ENCODE assay signal across 28 mouse cellular contexts in genomic region chr16:44662966-44663600, GRCm38 (mm10).
A peak's percentile ranks its signal among the peaks of the same experiment; 100 is the strongest.
DNase-seq lines count a peak whose midpoint lies in the region; ATAC-seq lines count a peak whose summit lies in the region.
"Had no signal": no experiment of that assay in that cellular context is flagged by ENCODE, and none has a peak within 500 bp of the region (broad histone marks: within the 10 kb centered on the region; RNA-seq: fewer than 3 reads in every experiment).

No protein-coding gene starts in this region.

- peaks cover 64% of the 10 kb centered on the region for H3K4me1 ChIP-seq in hindbrain, embryonic 10.5 days (replicated peaks)
- H3K4me1 ChIP-seq in hindbrain, embryonic 11.5 days (replicated peaks; ENCODE audit: control insufficient read depth, insufficient read depth, low read length), result peaks cover 4% of the 10 kb centered on the region; the same call in 1 of the 2 replicates
- H3K4me1 ChIP-seq in embryonic facial prominence, embryonic 12.5 days, result peaks cover 34% of the 10 kb centered on the region
- H3K4me1 ChIP-seq in forebrain, embryonic 15.5 days, result peaks cover 38% of the 10 kb centered on the region
- H3K4me1 ChIP-seq in limb, embryonic 15.5 days, result peaks cover 54% of the 10 kb centered on the region

- no peak overlapping the region for H3K4me2 ChIP-seq in hindbrain, embryonic 11.5 days (replicated peaks; ENCODE audit: low read depth, low read length)
- H3K4me2 ChIP-seq in embryonic facial prominence, embryonic 12.5 days (replicated peaks), result no peak overlapping the region
- H3K4me2 ChIP-seq in forebrain, embryonic 15.5 days (replicated peaks), result no peak overlapping the region; the same call in 1 of the 2 replicates
- no peak overlapping the region for H3K4me2 ChIP-seq in limb, embryonic 15.5 days
- H3K4me2 ChIP-seq: heart, embryonic 12.5 days; hindbrain, embryonic 12.5 days; liver, embryonic 11.5 days; neural tube, embryonic 13.5 days had no signal

- no peaks in the 10 kb centered on the region for H3K36me3 ChIP-seq in hindbrain, embryonic 10.5 days
- no peaks in the 10 kb centered on the region for H3K36me3 ChIP-seq in hindbrain, embryonic 11.5 days (ENCODE audit: control insufficient read depth, insufficient read depth, low read length)
- no peaks in the 10 kb centered on the region for H3K36me3 ChIP-seq in embryonic facial prominence, embryonic 12.5 days
- no peaks in the 10 kb centered on the region for H3K36me3 ChIP-seq in forebrain, embryonic 15.5 days
- H3K36me3 ChIP-seq in limb, embryonic 15.5 days, result no peaks in the 10 kb centered on the region
- H3K36me3 ChIP-seq: G1E; heart, embryonic 12.5 days; hindbrain, embryonic 12.5 days; neural tube, embryonic 13.5 days had no signal

- DNase-seq in hindbrain, embryonic 10.5 days (ENCODE audit: low spot score), result no peak
- DNase-seq in hindbrain, embryonic 11.5 days (ENCODE audit: low spot score), result no peak
- no peak for DNase-seq in MN1 (ENCODE audit: low spot score)
- no peak for DNase-seq in yolk sac, embryonic 10.5 days (ENCODE audit: low spot score)
- DNase-seq: adrenal gland, adult 2 months; cerebellum, adult 11-12 months; cerebellum, postnatal 10 days; gastrocnemius, postnatal 10 days; heart, postnatal 10 days; kidney, adult 11 months; kidney, postnatal 4 days; liver, postnatal 0 days; retina, postnatal 1 day; right cerebral cortex, postnatal 25 days; spleen, adult 18-20 months had no signal

- no peaks in the 10 kb centered on the region for H3K27me3 ChIP-seq in hindbrain, embryonic 10.5 days (ENCODE audit: insufficient read depth, poor library complexity, severe bottlenecking)
- H3K27me3 ChIP-seq in hindbrain, embryonic 11.5 days (ENCODE audit: control insufficient read depth, insufficient read depth, low read length), result no peaks in the 10 kb centered on the region
- H3K27me3 ChIP-seq in embryonic facial prominence, embryonic 12.5 days, result no peaks in the 10 kb centered on the region
- H3K27me3 ChIP-seq in forebrain, embryonic 15.5 days, result no peaks in the 10 kb centered on the region
- no peaks in the 10 kb centered on the region for H3K27me3 ChIP-seq in limb, embryonic 15.5 days
- H3K27me3 ChIP-seq: CH12.LX; heart, embryonic 12.5 days; hindbrain, embryonic 12.5 days; neural tube, embryonic 13.5 days had no signal

- peak overlapping the region; percentile 69 for H3K27ac ChIP-seq in hindbrain, embryonic 10.5 days
- H3K27ac ChIP-seq in hindbrain, embryonic 11.5 days (ENCODE audit: low read depth, low read length), result no peak overlapping the region
- 0 out of 2 replicates have a peak overlapping the region, but pooled peaks have one; percentile 32 for H3K27ac ChIP-seq in embryonic facial prominence, embryonic 12.5 days
- H3K27ac ChIP-seq in forebrain, embryonic 15.5 days (replicated peaks), result peak overlapping the region; percentile 49
- peak overlapping the region; percentile 13; the same call in 1 of the 2 replicates for H3K27ac ChIP-seq in limb, embryonic 15.5 days
- H3K27ac ChIP-seq: hindbrain, embryonic 12.5 days; macrophage; neural tube, embryonic 13.5 days had no signal

- H3K9me3 ChIP-seq in hindbrain, embryonic 10.5 days, result 0 out of 2 replicates have a peak, but pooled peaks cover 4% of the 10 kb centered on the region
- H3K9me3 ChIP-seq in hindbrain, embryonic 11.5 days (ENCODE audit: control insufficient read depth, low read length), result no peaks in the 10 kb centered on the region
- H3K9me3 ChIP-seq in embryonic facial prominence, embryonic 12.5 days, result no peaks in the 10 kb centered on the region
- H3K9me3 ChIP-seq in forebrain, embryonic 15.5 days, result no peaks in the 10 kb centered on the region
- no peaks in the 10 kb centered on the region for H3K9me3 ChIP-seq in limb, embryonic 15.5 days
- H3K9me3 ChIP-seq: G1E; heart, embryonic 12.5 days; hindbrain, embryonic 12.5 days; neural tube, embryonic 13.5 days had no signal

- no peak overlapping the region for H3K9ac ChIP-seq in hindbrain, embryonic 11.5 days (ENCODE audit: low read depth, low read length)
- H3K9ac ChIP-seq in embryonic facial prominence, embryonic 12.5 days, result no peak overlapping the region
- no peak overlapping the region for H3K9ac ChIP-seq in forebrain, embryonic 15.5 days (replicated peaks)
- no peak overlapping the region for H3K9ac ChIP-seq in limb, embryonic 15.5 days
- H3K9ac ChIP-seq: heart, embryonic 12.5 days; hindbrain, embryonic 12.5 days; liver, postnatal 0 days; neural tube, embryonic 13.5 days had no signal

- no peak for ATAC-seq in hindbrain, embryonic 11.5 days (ENCODE audit: low FRiP score)
- no peak for ATAC-seq in embryonic facial prominence, embryonic 12.5 days (ENCODE audit: insufficient number of reproducible peaks, insufficient read depth, low FRiP score, low TSS enrichment)
- no peak for ATAC-seq in forebrain, embryonic 15.5 days (replicated peaks)
- no peak for ATAC-seq in limb, embryonic 15.5 days (ENCODE audit: insufficient number of reproducible peaks, low FRiP score, low TSS enrichment, low read depth)
- ATAC-seq: liver, postnatal 0 days; lung, postnatal 0 days had no signal

- no peak overlapping the region for H3K4me3 ChIP-seq in hindbrain, embryonic 10.5 days
- no peak overlapping the region for H3K4me3 ChIP-seq in hindbrain, embryonic 11.5 days (ENCODE audit: low read depth, low read length)
- no peak overlapping the region for H3K4me3 ChIP-seq in embryonic facial prominence, embryonic 12.5 days
- H3K4me3 ChIP-seq in forebrain, embryonic 15.5 days, result 0 out of 2 replicates have a peak overlapping the region, but pooled peaks have one; percentile 1
- no peak overlapping the region for H3K4me3 ChIP-seq in limb, embryonic 15.5 days
- H3K4me3 ChIP-seq: erythroblast, embryonic 14.5 days; heart, embryonic 12.5 days; hindbrain, embryonic 12.5 days; myocyte; neural tube, embryonic 13.5 days had no signal

- WGBS in hindbrain, embryonic 10.5 days, result 78% methylated on average over 6 of the region's 6 CpGs
- 81% methylated on average over 6 of the region's 6 CpGs for WGBS in hindbrain, embryonic 11.5 days
- WGBS in embryonic facial prominence, embryonic 12.5 days, result 65% methylated on average over 6 of the region's 6 CpGs
- 17% methylated on average over 6 of the region's 6 CpGs for WGBS in forebrain, embryonic 15.5 days
- WGBS in limb, embryonic 15.5 days, result 51% methylated on average over 6 of the region's 6 CpGs
